Mouse (Mus musculus): ENCODE results near the gene Arv1. TPM values are rescaled to one million over a fixed set of nuclear protein-coding genes. Genes with fewer than 3 reads are reported as not detected.
A peak's percentile ranks its signal among the peaks of the same experiment; 100 is the strongest.

Gene Arv1
- polyA plus RNA-seq, 1 experiment from 2014 or later, result 30.6 TPM

DNA sequence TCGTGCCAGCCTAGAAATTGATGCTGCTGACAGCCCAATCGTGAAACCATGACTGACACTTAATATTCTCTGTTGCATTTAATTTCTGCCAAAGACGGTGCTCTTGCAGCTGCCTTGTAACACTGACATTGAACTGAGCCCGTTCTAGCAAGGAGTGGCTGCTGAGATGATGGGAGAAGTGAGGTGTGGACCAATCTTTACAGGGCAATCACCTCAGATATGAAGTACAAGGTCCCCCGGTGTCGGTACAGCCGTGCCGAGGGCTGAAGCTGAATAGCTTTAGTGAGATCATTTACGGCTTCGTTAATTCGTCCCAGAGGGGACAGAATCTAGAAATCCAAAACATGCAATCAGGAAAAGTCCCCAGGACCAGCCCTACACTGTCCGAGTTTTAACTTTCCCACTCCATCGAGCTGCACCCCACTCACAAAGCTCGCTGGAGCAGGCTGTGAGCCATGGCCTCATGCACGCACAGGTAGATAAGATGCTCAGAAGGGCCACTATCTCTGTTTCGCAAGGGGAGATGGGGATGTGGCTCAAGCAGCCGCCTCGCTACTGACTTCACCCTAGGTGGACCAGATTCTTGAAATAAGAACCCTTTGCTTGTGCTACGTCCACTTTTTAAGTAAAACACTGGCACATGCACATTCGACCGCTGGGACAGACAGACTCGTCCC lies 26.4 kb upstream of the Arv1 start:
- Histone ChIP-seq H3K27me3 (replicated peaks) (no peaks in the 10 kb centered on the region), H3K4me3 (replicated peaks) (no peak overlapping the region), H3K4me1 (no peaks in the 10 kb centered on the region), H3K9me3 (replicated peaks) (no peaks in the 10 kb centered on the region), H3K9ac (replicated peaks) (no peak overlapping the region), H3K27ac (replicated peaks) (no peak overlapping the region), H3K36me3 (peaks cover 66% of the 10 kb centered on the region), H3K4me2 (no peak overlapping the region)
- 90% methylated on average over 22 of the region's 22 CpGs for WGBS
- no peak for ATAC-seq (ENCODE audit: low FRiP score)

DNA sequence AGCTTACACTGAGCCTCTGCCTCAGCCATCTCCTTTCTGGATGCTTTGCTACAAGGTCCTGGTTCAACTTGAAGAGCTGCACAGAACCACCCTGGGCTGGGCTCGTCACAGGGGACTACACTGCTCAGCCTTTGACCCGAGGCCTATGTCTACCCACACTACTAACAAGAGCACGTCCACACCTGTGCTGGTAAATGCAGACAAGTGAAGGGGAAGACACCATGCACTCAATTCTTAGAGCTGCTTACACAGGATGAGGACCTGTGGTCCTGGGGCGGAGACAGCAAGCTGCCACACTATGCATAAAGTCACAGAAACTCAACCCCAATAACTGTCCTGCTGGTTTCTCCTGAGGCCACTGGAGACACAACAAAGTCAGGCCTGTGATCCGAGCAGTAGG lies 21.7 kb upstream of the Arv1 start:
- no peak for ATAC-seq (ENCODE audit: low FRiP score)
- Histone ChIP-seq H3K27ac (replicated peaks) (no peak overlapping the region), H3K27me3 (replicated peaks) (no peaks in the 10 kb centered on the region), H3K36me3 (peaks cover 66% of the 10 kb centered on the region), H3K9ac (replicated peaks) (no peak overlapping the region), H3K4me2 (no peak overlapping the region), H3K9me3 (replicated peaks) (no peaks in the 10 kb centered on the region), H3K4me1 (no peaks in the 10 kb centered on the region), H3K4me3 (replicated peaks) (no peak overlapping the region)
- WGBS, result 92% methylated on average over 5 of the region's 5 CpGs

DNA sequence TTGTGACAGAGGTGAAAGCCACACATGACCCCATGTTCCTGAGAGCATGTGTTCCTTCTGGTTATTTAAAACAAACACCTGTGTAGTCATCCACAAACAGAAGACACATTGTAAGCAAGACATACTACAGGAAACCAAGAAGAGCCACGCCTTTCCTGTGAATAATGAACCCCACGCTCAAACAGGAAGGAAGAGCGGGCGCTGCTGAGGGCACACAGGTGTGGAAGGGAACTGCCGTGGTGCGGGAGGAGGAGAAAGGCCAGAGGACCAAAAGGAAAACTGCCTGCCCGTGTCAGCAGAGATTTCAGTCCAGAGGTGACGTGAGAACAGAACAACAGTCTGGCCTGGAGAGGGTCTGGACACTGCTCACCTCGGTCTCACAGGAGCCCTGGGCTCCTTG lies 20.9 kb upstream of the Arv1 start:
- Histone ChIP-seq H3K4me3 (replicated peaks) (no peak overlapping the region), H3K9ac (replicated peaks) (no peak overlapping the region), H3K4me2 (no peak overlapping the region), H3K27ac (replicated peaks) (no peak overlapping the region), H3K27me3 (replicated peaks) (no peaks in the 10 kb centered on the region), H3K4me1 (no peaks in the 10 kb centered on the region), H3K9me3 (replicated peaks) (no peaks in the 10 kb centered on the region), H3K36me3 (peaks cover 67% of the 10 kb centered on the region)
- 89% methylated on average over 9 of the region's 9 CpGs for WGBS
- ATAC-seq (ENCODE audit: low FRiP score), result no peak

DNA sequence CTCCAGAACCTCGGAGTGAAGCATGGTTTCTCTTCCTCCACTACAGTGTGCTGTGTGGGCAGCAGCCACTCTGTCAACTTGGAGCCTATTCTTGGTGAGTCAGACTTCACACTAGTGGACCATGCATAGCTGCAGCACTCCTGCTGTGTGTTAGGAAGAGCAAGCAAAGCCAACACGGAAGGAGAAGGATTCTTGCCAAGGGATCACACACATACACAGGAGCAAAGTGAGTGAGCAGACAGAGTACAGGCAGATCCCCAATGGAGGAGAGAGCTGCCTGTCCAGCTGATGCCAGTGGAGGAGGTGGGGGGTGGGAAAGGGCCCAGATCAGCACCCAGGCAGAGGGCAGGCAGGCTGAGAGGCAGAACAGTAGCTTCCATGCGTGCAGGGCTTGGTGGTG lies 19.8 kb upstream of the Arv1 start:
- Histone ChIP-seq H3K27ac (replicated peaks) (no peak overlapping the region), H3K4me2 (no peak overlapping the region), H3K4me3 (replicated peaks) (no peak overlapping the region), H3K4me1 (no peaks in the 10 kb centered on the region), H3K9ac (replicated peaks) (no peak overlapping the region), H3K9me3 (replicated peaks) (no peaks in the 10 kb centered on the region), H3K27me3 (replicated peaks) (no peaks in the 10 kb centered on the region), H3K36me3 (peaks cover 72% of the 10 kb centered on the region)
- 81% methylated on average over 3 of the region's 3 CpGs for WGBS
- no peak for ATAC-seq (ENCODE audit: low FRiP score)

DNA sequence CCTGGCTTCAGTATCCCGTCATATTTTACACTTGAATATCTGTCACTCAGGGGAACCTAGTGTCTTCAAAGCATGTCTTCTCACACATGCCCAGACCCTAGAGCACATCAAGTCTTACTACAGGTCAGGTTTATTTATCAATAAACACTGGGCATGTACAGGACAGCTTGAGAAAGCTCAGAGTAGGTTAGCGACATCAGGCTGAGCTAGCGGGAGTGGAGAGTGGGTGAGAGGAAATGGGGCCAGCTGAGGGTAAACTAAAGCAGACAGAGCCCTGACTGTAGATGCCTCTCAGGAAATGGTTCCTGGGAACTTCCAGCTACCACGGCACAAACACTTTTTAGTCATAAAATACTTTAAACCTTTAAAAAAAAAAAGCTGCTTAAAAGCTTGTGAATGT lies 18.4 kb upstream of the Arv1 start:
- no peaks in the 10 kb centered on the region for H3K4me1 ChIP-seq
- H3K9ac ChIP-seq (replicated peaks), result no peak overlapping the region
- no peak overlapping the region for H3K4me3 ChIP-seq (replicated peaks)
- H3K9me3 ChIP-seq (replicated peaks), result no peaks in the 10 kb centered on the region
- no peak overlapping the region for H3K27ac ChIP-seq (replicated peaks)
- H3K4me2 ChIP-seq, result no peak overlapping the region
- peaks cover 65% of the 10 kb centered on the region for H3K36me3 ChIP-seq
- ATAC-seq (ENCODE audit: low FRiP score), result no peak
- WGBS, result 84% methylated on average over 4 of the region's 4 CpGs
- no peaks in the 10 kb centered on the region for H3K27me3 ChIP-seq (replicated peaks)

DNA sequence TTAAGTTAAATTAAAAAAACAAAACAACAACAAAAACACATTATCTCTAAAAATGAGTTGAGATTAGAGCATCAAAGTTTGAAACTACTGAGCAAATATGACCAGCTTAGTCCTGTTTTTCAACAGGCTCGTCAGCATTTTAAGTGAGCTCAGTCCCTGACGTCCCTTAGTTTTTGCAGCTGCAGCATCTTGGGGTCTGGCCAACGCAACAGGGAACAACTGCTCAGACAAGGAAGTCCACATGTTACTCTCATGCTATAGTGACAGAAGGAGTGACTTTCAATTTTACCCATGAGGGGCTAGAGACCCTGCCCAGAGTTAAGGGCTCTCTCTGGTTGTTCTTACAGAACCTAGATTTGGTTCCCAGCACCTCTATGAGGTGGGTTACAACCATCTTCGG lies 17.6 kb upstream of the Arv1 start:
- no peaks in the 10 kb centered on the region for H3K4me1 ChIP-seq
- H3K9ac ChIP-seq (replicated peaks), result no peak overlapping the region
- no peaks in the 10 kb centered on the region for H3K9me3 ChIP-seq (replicated peaks)
- WGBS, result 87% methylated on average over 4 of the region's 4 CpGs
- no peak overlapping the region for H3K4me3 ChIP-seq (replicated peaks)
- H3K27ac ChIP-seq (replicated peaks), result no peak overlapping the region
- peaks cover 66% of the 10 kb centered on the region for H3K36me3 ChIP-seq
- no peak for ATAC-seq (ENCODE audit: low FRiP score)
- no peaks in the 10 kb centered on the region for H3K27me3 ChIP-seq (replicated peaks)
- no peak overlapping the region for H3K4me2 ChIP-seq

DNA sequence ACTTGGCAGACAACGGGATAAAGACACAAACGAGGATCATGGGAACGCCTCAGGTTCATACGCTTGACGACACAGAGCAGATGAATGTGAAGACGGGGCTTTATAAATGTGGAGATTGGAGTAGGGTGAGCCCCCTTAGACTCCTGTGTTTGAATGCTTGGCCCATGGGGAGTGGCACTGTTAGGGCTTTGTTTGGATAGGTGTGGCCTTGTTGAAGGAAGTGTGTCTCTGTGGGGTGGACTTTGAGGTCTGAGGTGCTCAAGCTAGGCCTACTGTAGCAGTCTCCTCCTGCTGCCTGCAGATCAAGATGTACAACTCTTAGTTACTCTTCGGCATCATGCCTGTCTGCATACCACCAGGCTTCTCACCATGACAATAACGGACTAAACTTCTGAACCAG lies 16.1 kb upstream of the Arv1 start:
- H3K4me3 ChIP-seq (replicated peaks), result no peak overlapping the region
- no peak overlapping the region for H3K27ac ChIP-seq (replicated peaks)
- no peaks in the 10 kb centered on the region for H3K4me1 ChIP-seq
- H3K9ac ChIP-seq (replicated peaks), result no peak overlapping the region
- no peaks in the 10 kb centered on the region for H3K27me3 ChIP-seq (replicated peaks)
- WGBS, result 96% methylated on average over 8 of the region's 8 CpGs
- peaks cover 62% of the 10 kb centered on the region for H3K36me3 ChIP-seq
- H3K9me3 ChIP-seq (replicated peaks), result no peaks in the 10 kb centered on the region
- no peak overlapping the region for H3K4me2 ChIP-seq
- no peak for ATAC-seq (ENCODE audit: low FRiP score)

DNA sequence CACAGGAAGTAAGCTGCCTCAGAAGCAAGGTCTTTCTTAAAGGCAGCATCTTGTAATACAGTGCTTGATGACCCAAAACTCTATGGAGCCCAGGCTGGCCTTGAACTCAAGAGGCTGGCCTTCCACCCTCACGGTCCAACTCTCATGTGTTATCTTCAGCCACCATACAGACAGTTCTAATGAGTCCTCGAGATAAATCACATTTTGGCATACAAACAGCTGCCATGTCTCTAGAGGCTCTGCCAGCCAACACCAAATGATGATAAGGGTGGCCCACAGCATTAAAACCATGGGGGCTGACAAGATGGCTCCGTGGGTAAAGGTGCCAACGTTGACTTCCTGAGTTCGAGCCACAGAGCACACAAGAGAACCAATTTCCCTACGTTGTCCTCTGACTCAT lies 8.7 kb upstream of the Arv1 start:
- no peaks in the 10 kb centered on the region for H3K9me3 ChIP-seq (replicated peaks)
- peaks cover 52% of the 10 kb centered on the region for H3K36me3 ChIP-seq
- H3K27me3 ChIP-seq (replicated peaks), result no peaks in the 10 kb centered on the region
- ATAC-seq (ENCODE audit: low FRiP score), result no peak
- H3K27ac ChIP-seq (replicated peaks), result no peak overlapping the region
- 94% methylated on average over 6 of the region's 6 CpGs for WGBS
- H3K4me3 ChIP-seq (replicated peaks), result no peak overlapping the region
- H3K9ac ChIP-seq (replicated peaks), result no peak overlapping the region
- H3K4me1 ChIP-seq, result no peaks in the 10 kb centered on the region
- H3K4me2 ChIP-seq, result no peak overlapping the region

DNA sequence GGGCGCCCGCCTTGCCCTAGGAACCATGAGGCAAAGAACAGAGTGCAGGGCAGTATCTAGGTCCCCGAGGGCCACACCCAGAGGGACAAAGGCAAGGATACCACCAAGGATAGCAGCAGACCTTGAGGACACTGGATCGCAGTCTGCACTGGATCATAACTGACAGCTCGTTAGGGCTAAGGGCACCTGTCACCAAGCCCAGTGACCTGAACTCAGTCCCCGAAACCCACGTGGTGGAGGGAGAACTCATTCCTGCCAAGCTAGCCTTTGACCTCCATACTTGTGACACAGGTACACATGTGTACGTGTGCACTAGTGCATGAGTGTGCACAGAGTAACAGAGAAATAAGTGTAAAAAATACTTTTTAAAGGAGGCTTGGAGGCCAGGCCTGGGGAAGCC lies 6.2 kb upstream of the Arv1 start:
- no peak for ATAC-seq (ENCODE audit: low FRiP score)
- Histone ChIP-seq H3K4me1 (peaks cover 10% of the 10 kb centered on the region), H3K4me3 (replicated peaks) (no peak overlapping the region), H3K9me3 (replicated peaks) (no peaks in the 10 kb centered on the region), H3K4me2 (no peak overlapping the region), H3K9ac (replicated peaks) (no peak overlapping the region), H3K27ac (replicated peaks) (no peak overlapping the region), H3K36me3 (peaks cover 31% of the 10 kb centered on the region), H3K27me3 (replicated peaks) (no peaks in the 10 kb centered on the region)
- 94% methylated on average over 8 of the region's 8 CpGs for WGBS

DNA sequence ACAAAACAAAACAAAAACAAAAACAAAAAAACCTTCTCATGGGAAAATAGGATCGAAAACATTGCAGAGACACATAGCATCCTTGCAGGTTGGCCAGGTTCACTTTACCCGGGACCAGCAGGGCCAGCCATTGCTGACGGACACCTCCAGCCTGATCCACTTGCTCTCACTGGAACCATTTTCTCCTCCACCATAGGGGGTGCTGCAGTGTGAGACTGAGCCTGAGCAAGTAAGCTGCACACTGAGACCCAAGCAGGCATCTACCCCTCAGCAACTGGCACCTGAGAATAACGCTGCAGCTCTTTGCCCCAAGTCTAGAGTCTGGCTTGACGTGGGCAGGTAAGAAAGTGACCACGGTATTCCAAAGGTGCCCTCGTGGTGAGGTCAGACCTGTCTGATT lies 1.8 kb upstream of the Arv1 start:
- no peak for ATAC-seq (ENCODE audit: low FRiP score)
- Histone ChIP-seq H3K4me1 (peaks cover 31% of the 10 kb centered on the region), H3K4me3 (replicated peaks) (no peak overlapping the region), H3K36me3 (no peaks in the 10 kb centered on the region), H3K4me2 (peak overlapping the region; percentile 83), H3K9me3 (replicated peaks) (no peaks in the 10 kb centered on the region), H3K27me3 (replicated peaks) (no peaks in the 10 kb centered on the region), H3K9ac (replicated peaks) (no peak overlapping the region), H3K27ac (replicated peaks) (no peak overlapping the region)
- WGBS, result 80% methylated on average over 7 of the region's 7 CpGs

DNA sequence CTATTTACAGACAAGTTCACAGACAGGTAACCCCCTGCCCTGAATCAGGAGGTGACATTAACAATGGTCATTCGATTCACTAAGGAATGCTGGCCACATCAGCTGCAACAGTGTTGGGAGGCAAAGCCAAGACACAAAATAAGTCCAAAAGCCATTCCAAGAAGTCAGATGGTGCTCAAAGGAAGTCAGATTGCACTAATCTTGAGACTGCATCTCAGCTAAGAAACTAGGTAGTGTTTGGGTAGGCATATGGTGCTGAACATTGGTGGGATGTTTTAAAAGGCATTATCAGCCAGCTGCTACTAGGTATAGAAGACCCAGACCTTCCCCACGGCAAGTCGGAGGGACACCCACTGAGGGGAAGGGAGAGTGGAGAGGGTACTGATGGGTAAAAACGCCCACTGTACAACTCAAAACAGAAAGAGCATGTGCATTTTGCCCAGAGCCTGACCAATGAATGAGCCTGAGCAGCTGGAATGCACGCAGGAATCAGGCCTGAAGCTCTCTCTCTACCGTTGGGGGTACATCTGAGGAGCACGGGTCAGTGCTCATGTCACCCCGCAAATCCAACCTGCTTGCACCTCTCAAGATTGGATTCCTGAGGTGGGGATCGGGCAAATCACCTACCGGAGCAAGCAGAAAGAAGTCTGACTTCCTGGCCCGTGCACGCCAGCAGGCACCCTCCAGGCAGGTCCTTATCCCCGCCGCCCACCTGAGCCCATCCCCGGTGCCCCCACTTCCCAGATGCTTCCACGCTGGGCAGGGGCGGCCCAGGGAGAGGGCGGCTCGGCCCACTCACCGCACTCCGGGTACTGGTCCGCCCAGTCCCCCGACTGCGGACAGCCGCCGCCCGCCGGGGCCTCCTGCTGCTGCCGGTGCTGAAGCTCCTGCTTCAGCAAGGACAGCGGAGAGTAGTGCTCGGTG lies 739 bp upstream of the Arv1 start:
- H3K4me2 ChIP-seq, result peak overlapping the region; percentile 83
- peak overlapping the region; percentile 89 for H3K9ac ChIP-seq (replicated peaks)
- 2% methylated on average over 29 of the region's 31 CpGs for WGBS
- H3K27me3 ChIP-seq (replicated peaks), result no peaks in the 10 kb centered on the region
- H3K4me1 ChIP-seq, result peaks cover 31% of the 10 kb centered on the region
- H3K9me3 ChIP-seq (replicated peaks), result no peaks in the 10 kb centered on the region
- ATAC-seq (ENCODE audit: low FRiP score), result peak; percentile 65
- H3K27ac ChIP-seq (replicated peaks), result peak overlapping the region; percentile 74
- H3K4me3 ChIP-seq (replicated peaks), result peak overlapping the region; percentile 92
- H3K36me3 ChIP-seq, result peaks cover 5% of the 10 kb centered on the region; the same call in 1 of the 2 replicates

DNA sequence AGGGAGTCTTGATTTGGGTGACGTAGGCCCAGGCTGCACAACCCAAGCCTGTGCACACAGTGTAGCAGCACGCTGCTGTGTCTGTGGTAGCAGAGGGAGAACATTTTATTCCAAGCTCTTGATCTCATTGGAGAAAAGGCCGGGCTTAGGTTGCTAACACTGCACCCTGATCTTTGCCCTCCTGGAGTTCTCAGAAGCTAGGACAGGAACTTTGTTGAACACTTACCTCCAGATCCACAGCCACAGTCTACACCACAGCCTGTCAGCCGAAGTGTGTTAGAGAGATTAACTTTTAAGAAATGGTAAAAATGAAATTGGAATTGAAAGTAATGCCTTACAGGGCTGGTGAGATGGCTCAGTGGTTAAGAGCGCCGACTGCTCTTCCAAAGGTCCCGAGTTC lies 2.4 kb downstream of the Arv1 start:
- no peak overlapping the region for H3K9ac ChIP-seq (replicated peaks)
- no peak overlapping the region for H3K4me3 ChIP-seq (replicated peaks)

More for the DNA sequence above, 2.4 kb downstream of the Arv1 start:
- no peak overlapping the region for H3K27ac ChIP-seq (replicated peaks)
- H3K4me1 ChIP-seq, result peaks cover 31% of the 10 kb centered on the region
- H3K9me3 ChIP-seq (replicated peaks), result no peaks in the 10 kb centered on the region
- peaks cover 34% of the 10 kb centered on the region for H3K36me3 ChIP-seq
- WGBS, result 96% methylated on average over 7 of the region's 7 CpGs
- no peak for ATAC-seq (ENCODE audit: low FRiP score)
- H3K4me2 ChIP-seq, result no peak overlapping the region
- no peaks in the 10 kb centered on the region for H3K27me3 ChIP-seq (replicated peaks)

Measured in neural tube, embryonic 15.5 days (tissue).